Mouse (Mus musculus) MEL (cell line): ENCODE measurements around the gene Skap2. TPM values are rescaled to one million over a fixed set of nuclear protein-coding genes. Genes with fewer than 3 reads are reported as not detected.

ENCODE experiments used
- DNase-seq: peaks from one replicate; pipeline ENCODE4 v3.0.0; 2011; ENCODE audit warnings: low read depth, low spot score
- H3K27ac ChIP-seq: 2 replicates; pipeline ENCODE4 v1.5.1; 2012; ENCODE audit warnings: low read depth, mild to moderate bottlenecking, control low read depth, low read length, moderate library complexity; ENCODE audit not compliant: control insufficient read depth
- H3K27me3 ChIP-seq, 2 experiments: fragments of 150-350 bp in 1 of 2; sonication (generic) in 1 of 2; 2 replicates each; pipeline ENCODE4 v1.6.1; 2012; ENCODE audit warnings: low read length in 2 of 2, mild to moderate bottlenecking in 2 of 2, improper control_type of control experiment in 1 of 2, moderate library complexity in 1 of 2; ENCODE audit not compliant: insufficient read depth in 2 of 2, control insufficient read depth in 1 of 2
- H3K36me3 ChIP-seq, 2 experiments: 2 replicates each; pipeline ENCODE4 v1.6.1; 2012 to 2014; ENCODE audit warnings: low read length in 2 of 2, improper control_type of control experiment in 1 of 2, inconsistent platforms in 1 of 2, mild to moderate bottlenecking in 1 of 2; ENCODE audit not compliant: insufficient read depth in 2 of 2, control insufficient read depth in 1 of 2
- H3K4me1 ChIP-seq, 2 experiments: fragments of 150-350 bp in 1 of 2; sonication (generic) in 1 of 2; 2 replicates each; pipeline ENCODE4 v1.6.1; 2012; ENCODE audit warnings: low read length in 2 of 2, improper control_type of control experiment in 1 of 2, mild to moderate bottlenecking in 1 of 2; ENCODE audit not compliant: insufficient read depth in 2 of 2, control insufficient read depth in 1 of 2
- H3K4me3 ChIP-seq, 2 experiments: fragments of 150-350 bp in 1 of 2; sonication (generic) in 1 of 2; 2 replicates each; pipeline ENCODE4 v1.5.1; 2012; ENCODE audit warnings: low read depth in 2 of 2, low read length in 2 of 2, mild to moderate bottlenecking in 2 of 2, moderate library complexity in 2 of 2, control low read depth in 1 of 2, improper control_type of control experiment in 1 of 2; ENCODE audit not compliant: control insufficient read depth in 1 of 2, insufficient read depth in 1 of 2
- H3K79me2 ChIP-seq: 2 replicates; pipeline ENCODE4 v1.6.1; 2012; ENCODE audit warnings: mild to moderate bottlenecking, low read length, moderate library complexity; ENCODE audit not compliant: control insufficient read depth, poor library complexity, insufficient read depth
- H3K9ac ChIP-seq: 2 replicates; pipeline ENCODE4 v1.6.1; 2012; ENCODE audit warnings: low read depth, mild to moderate bottlenecking, control low read depth, low read length, moderate library complexity; ENCODE audit not compliant: control insufficient read depth, poor library complexity, severe bottlenecking
- H3K9me3 ChIP-seq: fragments of 150-350 bp; sonication (generic); replicated peaks from 2 replicates; pipeline ENCODE4 v1.6.1; 2012; ENCODE audit warnings: mild to moderate bottlenecking, low read length, improper control_type of control experiment, moderate library complexity; ENCODE audit not compliant: insufficient read depth
- CHD1 ChIP-seq: IDR thresholded peaks from 2 replicates; pipeline ENCODE4 v1.6.1; 2012; ENCODE audit warnings: low read depth, mild to moderate bottlenecking, inconsistent platforms, low read length, improper control_type of control experiment
- CTCF ChIP-seq, 3 experiments: IDR thresholded peaks in 2 of 3; conservative IDR thresholded peaks in 1 of 3; 2 replicates each; pipeline ENCODE4 v1.5.1; 2011 to 2012; ENCODE audit warnings: low read length in 3 of 3, low read depth in 2 of 3, mild to moderate bottlenecking in 2 of 3, improper control_type of control experiment in 1 of 3, inconsistent platforms in 1 of 3, mixed read lengths in 1 of 3, moderate library complexity in 1 of 3; ENCODE audit not compliant: control insufficient read depth in 1 of 3, insufficient read depth in 1 of 3, poor library complexity in 1 of 3, severe bottlenecking in 1 of 3
- E2F4 ChIP-seq: IDR thresholded peaks from 2 replicates; pipeline ENCODE4 v1.6.1; 2011; ENCODE audit warnings: low read depth, low read length, improper control_type of control experiment, borderline replicate concordance
- EP300 ChIP-seq, 2 experiments: IDR thresholded peaks; 2 replicates each; pipeline ENCODE4 v1.6.1; 2011; ENCODE audit warnings: improper control_type of control experiment in 2 of 2, low read length in 2 of 2, low read depth in 1 of 2, mild to moderate bottlenecking in 1 of 2
- ETS1 ChIP-seq: IDR thresholded peaks from 2 replicates; pipeline ENCODE4 v1.6.1; 2012; ENCODE audit warnings: low read depth, mild to moderate bottlenecking, inconsistent platforms, low read length, improper control_type of control experiment, moderate library complexity
- GABPA ChIP-seq: IDR thresholded peaks from 2 replicates; pipeline ENCODE4 v1.6.1; 2012; ENCODE audit warnings: low read depth, mild to moderate bottlenecking, inconsistent platforms, low read length, improper control_type of control experiment, moderate library complexity
- GATA1 ChIP-seq: IDR thresholded peaks from 2 replicates; pipeline ENCODE4 v1.6.1; 2011; ENCODE audit warnings: low read depth, low read length, improper control_type of control experiment
- JUND ChIP-seq: IDR thresholded peaks from 2 replicates; pipeline ENCODE4 v1.6.1; 2011; ENCODE audit warnings: low read depth, mild to moderate bottlenecking, improper control_type of control experiment, low read length
- KAT2A ChIP-seq: conservative IDR thresholded peaks from 2 replicates; pipeline ENCODE4 v1.6.1; 2012; ENCODE audit warnings: low read depth, low read length, improper control_type of control experiment, inconsistent platforms
- MAFK ChIP-seq: IDR thresholded peaks from 2 replicates; pipeline ENCODE4 v1.6.1; 2011; ENCODE audit warnings: low read depth, mild to moderate bottlenecking, low read length, improper control_type of control experiment, borderline replicate concordance
- POLR2AphosphoS2 ChIP-seq: IDR thresholded peaks from 2 replicates; pipeline ENCODE4 v1.6.1; 2011; ENCODE audit warnings: low read length, improper control_type of control experiment
- POLR2AphosphoS5 ChIP-seq: IDR thresholded peaks from 2 replicates; pipeline ENCODE4 v1.6.1; 2012; ENCODE audit warnings: low read depth, borderline replicate concordance, mild to moderate bottlenecking, inconsistent platforms, low read length, moderate library complexity, mixed read lengths
- SMC3 ChIP-seq: IDR thresholded peaks from 2 replicates; pipeline ENCODE4 v1.6.1; 2011; ENCODE audit warnings: low read depth, low read length, improper control_type of control experiment
- TAL1 ChIP-seq: IDR thresholded peaks from 2 replicates; pipeline ENCODE4 v1.6.1; 2012; ENCODE audit warnings: mild to moderate bottlenecking, inconsistent platforms, low read length, moderate library complexity, mixed read lengths
- TBP ChIP-seq: IDR thresholded peaks from 2 replicates; pipeline ENCODE4 v1.8.0; 2011; ENCODE audit warnings: low read depth, low read length, improper control_type of control experiment
- UBTF ChIP-seq: IDR thresholded peaks from 2 replicates; pipeline ENCODE4 v1.6.1; 2012; ENCODE audit warnings: low read depth, mild to moderate bottlenecking, inconsistent platforms, low read length, improper control_type of control experiment, moderate library complexity, borderline replicate concordance; ENCODE audit not compliant: insufficient read depth
- USF2 ChIP-seq, 2 experiments: IDR thresholded peaks; 2 replicates each; pipeline ENCODE4 v1.6.1; 2011 to 2012; ENCODE audit warnings: improper control_type of control experiment in 2 of 2, low read length in 2 of 2, borderline replicate concordance in 1 of 2, inconsistent platforms in 1 of 2, low read depth in 1 of 2, mild to moderate bottlenecking in 1 of 2; ENCODE audit not compliant: insufficient read depth in 1 of 2
- ZC3H11A ChIP-seq: IDR thresholded peaks from 2 replicates; pipeline ENCODE4 v1.6.1; 2012; ENCODE audit warnings: low read depth, mild to moderate bottlenecking, inconsistent platforms, low read length, improper control_type of control experiment
- ZKSCAN1 ChIP-seq: IDR thresholded peaks from 2 replicates; pipeline ENCODE4 v1.6.1; 2012; ENCODE audit warnings: low read depth, mild to moderate bottlenecking, inconsistent platforms, low read length, improper control_type of control experiment, moderate library complexity
- ZMIZ1 ChIP-seq: IDR thresholded peaks from 2 replicates; pipeline ENCODE4 v1.6.1; 2012; ENCODE audit warnings: low read depth, mild to moderate bottlenecking, inconsistent platforms, low read length, improper control_type of control experiment, moderate library complexity
- ZNF384 ChIP-seq: IDR thresholded peaks from 2 replicates; pipeline ENCODE4 v1.6.1; 2012; ENCODE audit warnings: low read depth, mild to moderate bottlenecking, inconsistent platforms, low read length, improper control_type of control experiment
- polyA plus RNA-seq, 2 experiments: library from polyadenylated mRNA; stranded (reverse) in 1 of 2; unstranded in 1 of 2; fragments of >175 nt in 1 of 2; fragments of >200 nt in 1 of 2; gene quantifications; 2 replicates each; pipeline versions ENCODE4 v1.2.1 to v1.2.4; 2012; ENCODE audit warnings: low replicate concordance in 2 of 2, low read depth in 1 of 2; ENCODE audit not compliant: insufficient read length in 2 of 2, insufficient read depth in 1 of 2, missing spikeins in 1 of 2
- total RNA-seq: library from RNA; depleted of rRNA; stranded (reverse); fragments of 300-350 nt; gene quantifications from 2 replicates; pipeline ENCODE4 v1.2.3, GENCODE M21; 2012

The Skap2 gene
- total and polyA plus RNA-seq, 3 experiments = 17.8 to 31.3 TPM; not detected in 1

DNA sequence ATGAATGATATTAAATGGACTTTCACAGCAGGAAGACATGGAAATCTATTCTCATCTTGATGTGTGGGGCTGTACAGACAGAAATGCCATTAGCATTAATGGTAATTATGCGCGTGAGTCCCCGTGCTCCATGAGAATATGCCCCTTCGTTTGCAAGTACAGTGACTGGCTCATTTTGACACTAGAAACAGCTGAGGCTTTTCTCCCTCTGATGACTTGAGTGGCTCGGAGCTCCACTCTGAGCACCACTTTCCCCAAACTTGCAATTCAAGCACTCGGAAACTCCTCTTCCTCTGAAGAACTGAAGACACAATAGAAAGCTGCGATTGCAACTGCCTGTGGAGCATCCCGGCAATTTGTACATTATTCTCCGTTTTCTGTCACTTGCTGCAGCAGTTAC, 169.3 kb downstream of the Skap2 start:
- Histone ChIP-seq H3K4me3 (no peak overlapping the region), H3K9ac (no peak overlapping the region), H3K27ac (no peak overlapping the region), H3K4me1 (no peaks in the 10 kb centered on the region), H3K27me3 (peaks cover 0 to 2% of the 10 kb centered on the region in 2 experiments; a peak in 2 of 4 replicates), H3K9me3 (no peaks in the 10 kb centered on the region), H3K79me2 (no peaks in the 10 kb centered on the region), H3K36me3 (no peaks in the 10 kb centered on the region)
- no peak for TF ChIP-seq USF2 (IDR thresholded peaks at IDR 0.05; ENCODE audit: borderline replicate concordance in 1 of 2, insufficient read depth in 1 of 2, low read depth in 1 of 2, low read length in 2 of 2)
- TF ChIP-seq JUND = no peak
- TF ChIP-seq GABPA = no peak
- TF ChIP-seq TBP = no peak
- no peak for TF ChIP-seq POLR2AphosphoS5
- no peak for TF ChIP-seq CTCF (IDR thresholded peaks at IDR 0.05 in 2 of 3, conservative IDR thresholded peaks at IDR 0.05 in 1 of 3; ENCODE audit: control insufficient read depth in 1 of 3, insufficient read depth in 1 of 3, low read depth in 2 of 3, low read length in 3 of 3, poor library complexity in 1 of 3, severe bottlenecking in 1 of 3)
- no peak for TF ChIP-seq KAT2A
- TF ChIP-seq UBTF = no peak
- no peak for TF ChIP-seq E2F4
- no peak for TF ChIP-seq CHD1
- TF ChIP-seq ZC3H11A = no peak
- no peak for TF ChIP-seq POLR2AphosphoS2
- no peak for TF ChIP-seq MAFK
- TF ChIP-seq ZKSCAN1 = no peak
- TF ChIP-seq ZMIZ1 = no peak
- no peak for TF ChIP-seq ZNF384
- no peak for TF ChIP-seq GATA1
- TF ChIP-seq SMC3 = no peak
- no peak for TF ChIP-seq ETS1
- TF ChIP-seq EP300 (IDR thresholded peaks at IDR 0.05; ENCODE audit: low read depth in 1 of 2, low read length in 2 of 2) = no peak
- no peak for DNase-seq

DNA sequence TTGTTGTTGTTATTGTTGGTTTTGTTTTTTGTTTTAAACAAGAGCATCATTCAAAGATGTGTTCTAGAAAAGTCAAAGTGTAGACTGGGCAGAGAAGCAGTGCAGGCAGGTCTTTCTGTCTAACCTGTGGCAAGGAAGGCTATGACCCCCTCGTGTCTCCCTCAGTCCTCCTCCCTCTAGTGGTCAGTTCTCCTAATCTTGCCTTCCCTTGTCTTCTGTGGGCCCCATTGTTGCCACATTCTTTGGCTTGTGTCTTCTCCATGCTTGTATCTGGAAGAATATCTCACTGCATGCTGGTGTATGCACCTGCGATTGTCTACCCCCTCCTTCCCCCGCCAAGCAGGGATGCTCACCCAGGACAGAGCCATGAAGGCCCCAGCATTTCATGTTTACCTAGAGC, 174.2 kb downstream of the Skap2 start:
- H3K4me3 ChIP-seq = no peak overlapping the region
- no peaks in the 10 kb centered on the region for H3K79me2 ChIP-seq
- peaks cover 0 to 7% of the 10 kb centered on the region in 2 experiments; a peak in 3 of 4 replicates for H3K27me3 ChIP-seq
- no peak overlapping the region for H3K27ac ChIP-seq
- no peaks in the 10 kb centered on the region for H3K36me3 ChIP-seq
- no peaks in the 10 kb centered on the region for H3K9me3 ChIP-seq
- TF ChIP-seq CTCF (IDR thresholded peaks at IDR 0.05 in 2 of 3, conservative IDR thresholded peaks at IDR 0.05 in 1 of 3; ENCODE audit: control insufficient read depth in 1 of 3, insufficient read depth in 1 of 3, low read depth in 2 of 3, low read length in 3 of 3, poor library complexity in 1 of 3, severe bottlenecking in 1 of 3) = 0 out of 6 replicates have a peak, but pooled peaks of 1 of the 3 experiments have one; percentile 3
- TF ChIP-seq TAL1 = no peak
- no peaks in the 10 kb centered on the region for H3K4me1 ChIP-seq
- DNase-seq = no peak
- no peak overlapping the region for H3K9ac ChIP-seq
